Mouse (Mus musculus) stomach, postnatal 0 days (tissue): ENCODE results near the gene Cerkl.

Experiments used
- CTCF ChIP-seq: IDR thresholded peaks from 2 replicates; pipeline ENCODE4 v1.5.1; 2016; ENCODE audit warnings: antibody characterized with exemption, low read depth, mild to moderate bottlenecking, moderate library complexity
- EP300 ChIP-seq: optimal IDR thresholded peaks from 2 replicates; pipeline ENCODE3; 2016; ENCODE audit warnings: antibody characterized with exemption

- no peak for TF ChIP-seq CTCF
- no peak for TF ChIP-seq EP300
Observed at GRCm38 (mm10) chr2:79447198-79447597, 9.4 kb downstream of the Cerkl start.
